18 mouse cellular contexts compared by ENCODE assay signal in the genomic region with DNA sequence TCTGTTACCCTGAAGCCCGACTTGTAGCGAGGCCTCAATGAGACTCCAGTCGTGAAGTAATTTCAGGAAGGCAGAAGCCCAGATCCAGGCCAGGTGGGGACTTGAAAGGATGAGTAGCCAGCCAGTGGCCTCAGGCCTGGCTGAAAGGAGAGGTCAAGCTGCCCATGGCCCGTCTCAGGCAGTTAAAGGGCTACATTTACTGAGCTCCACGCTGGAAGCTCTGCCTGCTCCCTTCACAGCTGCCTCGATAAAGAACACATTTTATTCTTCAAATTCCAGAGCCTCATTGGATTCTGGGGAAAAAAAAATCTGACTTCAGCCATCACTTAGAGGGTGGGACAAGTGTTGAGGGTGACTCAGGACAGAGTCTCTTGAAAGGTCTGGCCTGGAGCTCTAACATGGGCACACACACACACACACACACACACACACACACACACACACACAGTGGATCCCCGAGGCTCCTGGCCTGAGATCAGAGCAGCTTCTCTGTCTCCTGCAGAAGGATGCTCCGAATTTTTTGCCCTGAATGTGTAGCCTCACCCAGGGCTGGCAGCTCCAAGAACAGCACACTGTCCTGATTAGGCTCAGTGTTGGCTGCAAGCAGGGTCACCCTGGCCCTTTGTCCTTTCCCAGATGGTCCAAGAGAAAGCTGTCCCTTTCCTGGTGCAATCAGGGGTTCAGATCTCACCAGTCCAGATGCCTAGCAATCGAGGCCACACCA. TPM values are rescaled to one million over a fixed set of nuclear protein-coding genes. Genes with fewer than 3 reads are reported as not detected.
DNase-seq lines count a peak whose midpoint lies in the region; ATAC-seq and TF ChIP-seq lines count a peak whose summit lies in the region.
"Had no signal": no experiment of that assay in that cellular context is flagged by ENCODE, and none has a peak within 500 bp of the region (broad histone marks: within the 10 kb centered on the region; RNA-seq: fewer than 3 reads in every experiment).

No protein-coding gene starts in this region.

- no peak overlapping the region for H3K9ac ChIP-seq in lung, postnatal 0 days (replicated peaks; ENCODE audit: low read depth)
- H3K9ac ChIP-seq: liver, embryonic 12.5 days; lung, embryonic 15.5 days; neural tube, embryonic 13.5 days had no signal

- intact Hi-C loops in gastrocnemius, adult 2 months (cut with DNase I), result no loop called here

- no peaks in the 10 kb centered on the region for H3K36me3 ChIP-seq in lung, postnatal 0 days (ENCODE audit: insufficient read depth, low read length)
- H3K36me3 ChIP-seq: liver, embryonic 12.5 days; lung, embryonic 15.5 days; neural tube, embryonic 13.5 days had no signal

- no peak overlapping the region for H3K4me3 ChIP-seq in gastrocnemius, adult 2 months
- H3K4me3 ChIP-seq in lung, postnatal 0 days (ENCODE audit: low read depth, low read length), result no peak overlapping the region
- no peak overlapping the region for H3K4me3 ChIP-seq in lung, adult 2 months (replicated peaks; ENCODE audit: extremely low read depth, low read depth, low read length)
- no peak overlapping the region for H3K4me3 ChIP-seq in embryonic fibroblast, embryonic 13.5 days (ENCODE audit: insufficient read depth, low read length)
- H3K4me3 ChIP-seq in layer of hippocampus, adult 2 months, result no peak overlapping the region
- H3K4me3 ChIP-seq: erythroblast, embryonic 14.5 days; liver, embryonic 12.5 days; lung, embryonic 15.5 days; megakaryocyte, embryonic 14.5 days; neural tube, embryonic 13.5 days had no signal

- DNase-seq in gastrocnemius, adult 2 months, result peak; percentile 42
- DNase-seq in gastrocnemius, postnatal 10 days, result no peak
- peak; percentile 61 for DNase-seq in lung, postnatal 0 days (ENCODE audit: low spot score)
- no peak for DNase-seq in lung, adult 2 months
- peak; percentile 89 for DNase-seq in Muller cell, postnatal 12 days (ENCODE audit: inconsistent ontology term)
- DNase-seq in layer of hippocampus, adult 2 months (ENCODE audit: low spot score in 2 of 2), result no peak
- DNase-seq in cerebellum, postnatal 4 days (ENCODE audit: low spot score in 2 of 2), result no peak
- DNase-seq: cerebellum, adult 8-10 months; kidney, adult 8-10 months; right cerebral cortex, postnatal 4 days; thymus, postnatal 25 days had no signal

- TF ChIP-seq EP300 in lung, postnatal 0 days (IDR thresholded peaks at IDR 0.05), result no peak; the same call in 1 of the 2 replicates

- TF ChIP-seq CTCF in gastrocnemius, adult 2 months (IDR thresholded peaks at IDR 0.05), result no peak
- no peak for TF ChIP-seq CTCF in lung, postnatal 0 days (IDR thresholded peaks at IDR 0.05)
- TF ChIP-seq CTCF in lung, adult 2 months (IDR thresholded peaks at IDR 0.05; ENCODE audit: insufficient read depth, low read length), result no peak
- no peak for TF ChIP-seq CTCF in embryonic fibroblast, embryonic 13.5 days (IDR thresholded peaks at IDR 0.05; ENCODE audit: borderline replicate concordance, insufficient read depth, low read length)
- no peak for TF ChIP-seq CTCF in layer of hippocampus, adult 2 months (conservative IDR thresholded peaks at IDR 0.05)

- H3K4me2 ChIP-seq in lung, postnatal 0 days (replicated peaks; ENCODE audit: low read depth, low read length), result no peak overlapping the region
- H3K4me2 ChIP-seq: liver, embryonic 12.5 days; lung, embryonic 15.5 days; neural tube, embryonic 13.5 days had no signal

- no peak for TF ChIP-seq POLR2A in lung, adult 2 months (IDR thresholded peaks at IDR 0.05; ENCODE audit: borderline replicate concordance, extremely low read depth, low read depth, low read length)
- no peak for TF ChIP-seq POLR2A in embryonic fibroblast, embryonic 13.5 days (IDR thresholded peaks at IDR 0.05; ENCODE audit: low read depth, low read length)

- WGBS in lung, postnatal 0 days, result 50% methylated on average over 9 of the region's 9 CpGs
- WGBS in lung, adult 2 months, result 62% methylated on average over 9 of the region's 9 CpGs

- no peaks in the 10 kb centered on the region for H3K9me3 ChIP-seq in lung, postnatal 0 days (ENCODE audit: low read length)
- H3K9me3 ChIP-seq: liver, embryonic 12.5 days; lung, embryonic 15.5 days; megakaryocyte, embryonic 14.5 days had no signal

- H3K27ac ChIP-seq in gastrocnemius, adult 2 months, result peak overlapping the region; percentile 53
- H3K27ac ChIP-seq in lung, postnatal 0 days (ENCODE audit: low read length), result peak overlapping the region; percentile 38; the same call in 1 of the 2 replicates
- H3K27ac ChIP-seq in embryonic fibroblast, embryonic 13.5 days (ENCODE audit: insufficient read depth, low read length), result peak overlapping the region; percentile 57
- no peak overlapping the region for H3K27ac ChIP-seq in layer of hippocampus, adult 2 months
- H3K27ac ChIP-seq: liver, embryonic 12.5 days; lung, embryonic 15.5 days; neural tube, embryonic 13.5 days had no signal

- 0 out of 2 replicates have a peak, but pooled peaks have one; percentile 5 for ATAC-seq in lung, postnatal 0 days
- ATAC-seq: forebrain, embryonic 16.5 days; liver, embryonic 12.5 days had no signal

- no peaks in the 10 kb centered on the region for H3K27me3 ChIP-seq in lung, postnatal 0 days (replicated peaks; ENCODE audit: insufficient read depth, low read length)
- H3K27me3 ChIP-seq: lung, embryonic 15.5 days had no signal

- H3K4me1 ChIP-seq in lung, postnatal 0 days (ENCODE audit: insufficient read depth, low read depth, low read length), result peaks cover 26% of the 10 kb centered on the region
- no peaks in the 10 kb centered on the region; the same call in none of the 2 replicates for H3K4me1 ChIP-seq in lung, adult 2 months (ENCODE audit: control insufficient read depth, insufficient read depth, low read length)
- H3K4me1 ChIP-seq in embryonic fibroblast, embryonic 13.5 days (ENCODE audit: control insufficient read depth, insufficient read depth, low read length), result peaks cover 7% of the 10 kb centered on the region; the same call in 1 of the 2 replicates

RNA-seq across cellular contexts. Expression of a gene that starts 53.0 kb away (rescaled TPM):
- 100 to 1,000 TPM in 1 of 2 experiments, 10 to 100 TPM in 1; 22.4 to 127 TPM for total RNA-seq in gastrocnemius, adult 2 months (2021)
- 10 to 100 TPM in 1 of 2 experiments, 1 to 10 TPM in 1; 8.5 to 33.5 TPM for total RNA-seq in gastrocnemius, postnatal 10 days (2021)
- polyA plus RNA-seq in lung, postnatal 0 days (2015; fragmentation: Nextera tagmentation; extraction: Ambion mirVana), result 54.7 and 83.4 TPM in 2 replicates
- 43.5 and 60.1 TPM in 2 replicates for polyA plus RNA-seq in lung, adult 2 months (2012; rRNA removed)
- polyA plus RNA-seq in embryonic fibroblast, embryonic 13.5 days (2011; ENCODE audit: insufficient read length, low read depth, missing spikeins), result 66.9 and 101 TPM in 2 replicates
- 10 to 100 TPM; 14.8 to 22.7 TPM for total RNA-seq in layer of hippocampus, adult 2 months (2021)

Comparison
In these comparisons a context has a peak if more than half of its experiments do, and no peak if none do; other contexts are left out.
1. DNase-seq: peak in gastrocnemius, adult 2 months (single experiment), lung, postnatal 0 days (single experiment) and Muller cell, postnatal 12 days (single experiment); none in gastrocnemius, postnatal 10 days (single experiment), lung, adult 2 months (single experiment), layer of hippocampus, adult 2 months (0 of 2) and cerebellum, postnatal 4 days (0 of 2).